Mouse (Mus musculus) embryonic stem cell, embryonic (primary cell): Measurements from ENCODE around the gene Gnl3l.

Experiments used
- CTCF ChIA-PET, 4 experiments: fragments of 300-600 bp in 2 of 4; fragments of 350-600 bp in 2 of 4; sonication (Branson Sonifier 250); formaldehyde crosslinking; loops; one replicate each; lab custom pipeline; 2022; ENCODE audit warnings: inconsistent platforms in 2 of 4; lab: Charles Lee
- POLR2A ChIA-PET, 4 experiments: fragments of 300-600 bp in 2 of 4; fragments of 350-600 bp in 2 of 4; sonication (Branson Sonifier 250); formaldehyde crosslinking; loops; one replicate each; lab custom pipeline; 2022; ENCODE audit warnings: antibody characterized with exemption in 4 of 4, inconsistent platforms in 1 of 4; lab: Charles Lee

Gene Gnl3l

DNA sequence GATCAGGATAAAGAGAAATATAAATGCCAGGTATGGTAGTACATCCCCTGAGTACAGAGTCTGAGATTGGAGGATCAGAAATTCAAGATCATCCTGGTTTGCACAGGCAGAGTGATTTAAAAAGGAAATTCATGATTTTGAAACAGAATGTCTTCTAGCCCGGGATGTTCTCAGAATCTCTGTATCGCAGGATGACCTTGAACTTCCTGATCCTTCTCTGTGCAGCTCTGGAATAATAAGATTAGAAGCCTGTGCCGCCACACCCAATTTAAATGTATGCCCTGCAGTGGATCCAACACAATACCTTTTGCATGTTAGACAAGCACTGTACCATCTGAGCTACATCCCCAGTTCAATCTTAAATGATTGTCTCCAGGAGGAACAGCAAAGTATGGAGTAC lies 1.7 kb upstream of the Gnl3l start:
- CTCF ChIA-PET: interaction anchor here in 1 of 4 experiments (1.2 kb wide), 1 partner anchor 31 kb away, joined by 3 read pairs; no protein-coding TSS in a partner anchor
- POLR2A ChIA-PET: interaction anchor here (0.7 to 6.5 kb wide), 18 partner anchors 17 to 784 kb away, joined by 3 to 345 read pairs (median 4); partner anchors contain the start of genes Fgd1 (in 2 of the 4) and Tsr2 (in 1 of the 4)

GRCm38 (mm10) chrX:151017897-151018296 lies 775 bp upstream of the Gnl3l start:
- ChIA-PET CTCF (interaction anchor here in 1 of 4 experiments (2.0 kb wide), 1 partner anchor 31 kb away, joined by 18 read pairs; no protein-coding TSS in a partner anchor), POLR2A (interaction anchor here (0.6 to 6.5 kb wide), 27 partner anchors 12 to 784 kb away, joined by 3 to 345 read pairs (median 4); partner anchors contain the start of genes Fgd1 (in 2 of the 4) and Tsr2 (in 1 of the 4))

DNA sequence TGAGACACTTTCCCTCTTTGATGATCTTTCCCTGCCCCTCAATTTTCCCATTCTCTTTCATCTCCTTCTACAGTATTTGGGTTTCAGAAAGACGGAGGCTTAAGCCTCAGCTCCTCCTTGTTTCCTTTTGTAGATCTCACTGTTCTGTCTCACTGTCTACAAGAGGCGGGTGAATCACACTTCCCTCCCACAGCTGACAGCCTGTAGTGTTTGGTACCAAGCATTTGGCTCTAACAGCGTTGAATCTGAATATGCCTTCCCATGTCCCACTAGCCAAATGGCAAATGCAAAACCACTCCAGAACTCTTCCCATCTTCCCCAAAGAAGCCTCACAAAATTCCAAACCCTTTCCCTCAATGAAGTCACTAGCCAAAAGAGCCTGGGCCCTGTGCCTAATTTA lies 20.3 kb downstream of the Gnl3l start:
- ChIA-PET POLR2A (interaction anchor here in 1 of 4 experiments (0.9 to 1.1 kb wide), 2 partner anchors 20 kb away, joined by 3 read pairs; partner anchors contain the start of gene Gnl3l), CTCF (no interaction called here)

GRCm38 (mm10) chrX:150981621-150982020 lies 35.5 kb downstream of the Gnl3l start:
- POLR2A ChIA-PET: no interaction called here

DNA sequence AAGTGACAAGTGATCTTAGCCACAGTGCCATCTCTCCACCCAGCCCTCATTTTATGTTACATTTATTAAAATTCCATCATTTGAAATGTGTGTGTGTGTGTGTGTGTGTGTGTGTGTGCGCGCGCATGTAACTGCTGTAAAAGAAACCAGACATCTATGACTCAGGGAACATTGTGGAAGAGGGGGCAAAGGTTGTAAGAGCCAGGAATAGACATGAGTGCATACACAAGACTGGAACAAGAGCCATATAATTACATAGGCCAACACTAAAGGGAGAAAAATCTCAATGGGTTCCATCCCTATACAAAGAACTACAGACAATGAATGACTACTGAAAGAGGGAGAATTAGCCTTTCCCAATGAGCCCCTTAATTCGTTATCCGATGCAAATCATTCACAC lies 41.7 kb downstream of the Gnl3l start:
- POLR2A ChIA-PET: interaction anchor here in 2 of 4 experiments (0.6 kb wide), 2 partner anchors 9 to 105 kb away, joined by 3 read pairs; no protein-coding TSS in a partner anchor
- CTCF ChIA-PET: no interaction called here

More at GRCm38 (mm10) chrX:150981621-150982020, 35.5 kb downstream of the Gnl3l start:
- CTCF ChIA-PET: no interaction called here

DNA sequence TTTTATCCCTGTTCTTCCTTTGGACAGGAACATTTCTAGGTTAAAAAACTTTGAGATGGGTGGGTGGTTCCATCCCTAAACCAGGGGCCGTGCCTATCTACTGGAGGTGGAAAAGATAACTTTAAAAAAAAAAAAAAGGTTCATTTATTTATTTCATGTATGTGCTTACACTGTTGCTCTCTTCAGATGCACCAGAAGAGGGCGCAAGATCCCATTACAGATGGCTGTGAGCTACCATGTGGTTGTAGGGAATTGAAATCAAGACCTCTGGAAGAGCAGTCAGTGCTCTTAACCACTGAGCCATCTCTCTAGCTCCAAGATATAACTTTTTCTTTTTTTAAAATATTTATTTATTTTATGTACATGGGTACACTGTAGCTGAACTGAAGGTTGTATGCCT lies 54.1 kb downstream of the Gnl3l start:
- POLR2A ChIA-PET: interaction anchor here in 3 of 4 experiments (0.6 to 1.3 kb wide), 5 partner anchors 53 to 840 kb away, joined by 3 to 6 read pairs (median 3); partner anchors contain the start of gene Gnl3l (in 2 of the 3)
- CTCF ChIA-PET: interaction anchor here in 3 of 4 experiments (0.6 to 1.9 kb wide), 12 partner anchors 54 to 896 kb away, joined by 3 to 7 read pairs (median 4); partner anchors contain the start of gene Gnl3l (in 1 of the 3)

- POLR2A ChIA-PET: interaction anchor here in 2 of 4 experiments (0.9 to 1.3 kb wide), 2 partner anchors 56 to 157 kb away, joined by 3 to 4 read pairs; partner anchors contain the start of gene Gnl3l (in 1 of the 2)
- CTCF ChIA-PET: interaction anchor here (0.6 to 1.3 kb wide), 8 partner anchors 9 to 215 kb away, joined by 3 to 4 read pairs (median 3); partner anchors contain the start of gene Gnl3l (in 2 of the 4)
Observed at GRCm38 (mm10) chrX:150960702-150961101, 56.4 kb downstream of the Gnl3l start.

DNA sequence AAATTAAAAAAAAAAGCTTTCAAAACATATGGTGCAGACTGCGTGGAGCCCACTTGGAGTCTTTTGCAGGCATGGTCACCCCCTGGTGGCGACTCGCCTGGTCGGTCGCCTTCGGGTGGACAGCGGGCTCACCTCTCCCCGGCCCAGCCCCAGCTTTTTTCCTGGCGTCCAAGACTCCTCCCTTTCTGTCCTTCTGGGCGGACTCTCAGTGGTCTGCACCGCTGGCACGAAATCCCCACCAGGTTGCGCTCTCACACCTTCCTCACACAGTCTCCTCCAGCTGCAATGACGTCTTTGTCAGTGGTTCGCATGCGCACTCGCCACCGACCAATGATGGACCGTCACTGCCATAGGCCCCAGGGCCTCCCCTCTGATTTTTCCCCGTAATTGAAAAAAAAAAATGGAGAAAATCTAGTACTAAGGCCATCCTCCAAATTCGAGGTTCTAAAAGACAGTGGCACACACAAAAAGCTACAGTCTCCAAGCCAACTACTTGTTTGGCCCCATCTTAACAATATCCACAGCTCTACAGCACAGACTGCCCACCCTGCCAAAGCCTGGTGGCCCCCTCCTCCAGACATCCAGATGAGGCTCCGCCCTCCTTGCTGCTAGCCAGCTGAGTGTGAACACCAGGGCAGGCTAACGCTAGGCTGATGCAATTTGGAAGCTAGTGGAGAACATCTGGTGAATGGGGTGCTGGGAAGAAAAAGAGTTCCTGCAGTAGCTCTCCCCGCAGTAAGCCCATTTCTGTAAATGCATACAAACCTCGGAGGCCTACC lies 60.4 kb downstream of the Gnl3l start:
- ChIA-PET POLR2A (interaction anchor here (0.5 to 3.1 kb wide), 32 partner anchors 60 to 846 kb away, joined by 3 to 19 read pairs (median 4); partner anchors contain the start of genes Phf8 (in 3 of the 4), Gnl3l (in 2 of the 4), Pfkfb1 (in 2 of the 4) and Apex2 (in 1 of the 4)), CTCF (interaction anchor here (0.6 to 1.9 kb wide), 15 partner anchors 10 to 1276 kb away, joined by 3 to 8 read pairs (median 3); partner anchors contain the start of genes Gnl3l (in 1 of the 4), Kdm5c (in 1 of the 4) and Tmem29 (in 1 of the 4))

DNA sequence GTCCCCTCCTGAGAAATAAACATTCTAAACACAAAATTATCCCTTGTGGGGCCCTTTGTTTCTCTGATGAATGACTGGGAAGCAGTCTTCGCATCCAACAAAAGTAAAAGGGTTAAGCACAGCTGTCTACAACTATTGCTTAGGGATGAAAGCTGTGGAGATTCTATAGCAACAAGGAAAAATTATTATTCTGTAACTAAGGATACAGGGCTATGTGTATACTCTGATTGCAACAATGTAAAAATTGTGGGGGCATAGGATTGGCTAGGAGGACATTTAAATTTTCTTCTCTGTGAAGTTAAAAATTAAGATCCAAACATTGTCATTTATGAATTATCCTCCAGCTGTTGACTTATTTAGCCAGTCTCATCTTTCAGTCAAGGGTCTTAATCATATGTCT lies 61.1 kb downstream of the Gnl3l start:
- ChIA-PET POLR2A (interaction anchor here in 3 of 4 experiments (0.6 to 3.1 kb wide), 23 partner anchors 61 to 847 kb away, joined by 3 to 19 read pairs (median 5); partner anchors contain the start of genes Gnl3l (in 2 of the 3), Pfkfb1 (in 2 of the 3), Phf8 (in 2 of the 3) and Apex2 (in 1 of the 3)), CTCF (interaction anchor here (0.6 to 1.9 kb wide), 14 partner anchors 10 to 1277 kb away, joined by 3 to 8 read pairs (median 3); partner anchors contain the start of genes Gnl3l (in 1 of the 4), Kdm5c (in 1 of the 4) and Tmem29 (in 1 of the 4))

DNA sequence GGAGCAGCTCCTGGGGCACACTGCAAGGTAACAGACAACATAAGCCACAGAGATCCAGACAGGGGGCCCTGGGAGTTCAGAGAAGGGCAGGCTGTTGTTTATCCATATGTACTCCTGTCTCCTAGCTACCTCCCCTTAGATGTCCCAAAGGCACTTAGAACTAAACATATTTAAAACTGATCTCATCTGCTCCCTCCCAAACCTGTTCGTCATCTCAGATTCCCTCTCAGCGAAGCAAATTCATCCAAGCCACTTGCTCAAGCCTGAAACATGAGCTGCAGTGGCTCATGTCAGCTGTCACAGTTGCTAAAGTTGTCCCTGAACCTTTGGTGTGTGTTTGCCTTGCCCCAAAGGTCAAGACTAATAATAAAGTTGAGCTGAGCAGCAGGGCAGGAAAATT lies 61.7 kb downstream of the Gnl3l start:
- ChIA-PET CTCF (interaction anchor here in 1 of 4 experiments (1.9 kb wide), 1 partner anchor 62 kb away, joined by 4 read pairs; the partner anchor contains the start of gene Gnl3l), POLR2A (interaction anchor here in 1 of 4 experiments (1.5 to 3.1 kb wide), 4 partner anchors 61 to 847 kb away, joined by 4 to 15 read pairs (median 8); partner anchors contain the start of genes Gnl3l and Tmem29)

- POLR2A ChIA-PET: interaction anchor here in 2 of 4 experiments (0.6 to 0.7 kb wide), 2 partner anchors 142 to 344 kb away, joined by 3 to 4 read pairs; no protein-coding TSS in a partner anchor
Observed at GRCm38 (mm10) chrX:150954721-150955120, 62.4 kb downstream of the Gnl3l start.

More at GRCm38 (mm10) chrX:150954721-150955120, 62.4 kb downstream of the Gnl3l start:
- CTCF ChIA-PET: interaction anchor here in 1 of 4 experiments (1.9 kb wide), 1 partner anchor 62 kb away, joined by 4 read pairs; the partner anchor contains the start of gene Gnl3l
